Mouse (Mus musculus) bone marrow macrophage, adult 2 months (primary cell): ENCODE results near the gene Nfix. TPM values are rescaled to one million over a fixed set of nuclear protein-coding genes. Genes with fewer than 3 reads are reported as not detected.
A peak's percentile ranks its signal among the peaks of the same experiment; 100 is the strongest.

Experiments
- H3K27ac ChIP-seq: 2 replicates; pipeline ENCODE4 v1.5.1; 2012; ENCODE audit warnings: low read depth, low read length; ENCODE audit not compliant: insufficient read depth
- H3K4me1 ChIP-seq: 2 replicates; pipeline ENCODE4 v1.6.1; 2012; ENCODE audit warnings: low read length; ENCODE audit not compliant: control insufficient read depth, insufficient read depth
- H3K4me3 ChIP-seq: 2 replicates; pipeline ENCODE4 v1.5.1; 2012; ENCODE audit warnings: mild to moderate bottlenecking, low read length, moderate library complexity; ENCODE audit not compliant: insufficient read depth
- CTCF ChIP-seq: IDR thresholded peaks from 2 replicates; pipeline ENCODE4 v1.5.1; 2012; ENCODE audit warnings: low read depth, mild to moderate bottlenecking, low read length, moderate library complexity
- POLR2A ChIP-seq: IDR thresholded peaks from 2 replicates; pipeline ENCODE4 v1.6.1; 2012; ENCODE audit warnings: mild to moderate bottlenecking, low read depth, low read length, borderline replicate concordance
- polyA plus RNA-seq: library from polyadenylated mRNA; stranded (reverse); fragments of >200 nt; gene quantifications from 2 replicates; pipeline ENCODE4 v1.2.4, GENCODE M21; 2012; ENCODE audit not compliant: missing spikeins, insufficient read depth, insufficient read length

Nfix gene
- polyA plus RNA-seq, 1 experiment = 12.5 TPM

DNA sequence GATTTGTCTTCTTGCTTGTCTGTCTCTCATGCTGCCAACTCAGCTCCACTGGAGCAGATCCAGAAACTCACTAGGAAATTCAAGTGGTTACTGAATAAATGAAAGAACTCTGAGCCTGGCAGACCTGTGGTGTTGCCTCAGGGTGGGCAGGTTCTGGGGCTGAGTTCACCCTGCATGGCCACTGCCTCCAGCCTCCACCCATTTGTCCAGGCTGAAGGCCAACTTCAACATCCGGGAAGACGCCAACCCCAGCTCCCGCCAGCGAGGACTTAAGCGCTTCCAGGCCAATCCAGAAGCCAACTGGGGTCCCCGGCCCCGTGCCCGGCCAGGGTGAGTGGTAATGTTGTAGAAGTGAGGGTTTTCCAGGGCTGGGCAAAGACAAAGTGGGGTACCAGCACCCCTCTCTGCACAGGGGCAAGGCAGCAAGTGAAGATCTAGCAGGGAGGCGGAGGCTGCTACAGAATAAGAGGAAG is 101.2 kb downstream of the Nfix start:
- peaks cover 26% of the 10 kb centered on the region for H3K4me1 ChIP-seq
- H3K4me3 ChIP-seq = peak overlapping the region; percentile 23; the same call in 1 of the 2 replicates
- TF ChIP-seq POLR2A (no peak), CTCF (no peak)
- H3K27ac ChIP-seq = peak overlapping the region; percentile 99

DNA sequence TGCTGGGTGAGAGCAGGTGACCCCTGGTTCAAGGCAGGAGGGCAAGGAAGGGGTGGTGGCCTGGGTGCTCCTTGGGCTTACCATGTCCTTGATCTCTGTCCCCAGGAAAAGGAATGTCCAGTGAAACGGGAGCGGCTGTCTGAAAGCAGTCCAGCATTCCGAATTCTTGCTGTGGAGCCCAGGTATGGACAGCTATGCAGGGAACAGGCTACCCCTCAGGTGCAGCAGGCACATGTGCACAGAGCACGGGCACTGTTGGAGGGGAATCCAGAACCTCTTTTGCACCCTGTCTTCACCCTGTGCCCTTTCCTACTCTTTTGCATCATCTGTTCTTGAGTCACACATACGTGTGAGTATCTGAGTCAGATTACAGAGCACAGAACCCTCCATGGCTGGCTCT is 101.9 kb downstream of the Nfix start:
- H3K4me3 ChIP-seq = no peak overlapping the region
- peak overlapping the region; percentile 99 for H3K27ac ChIP-seq
- no peak for TF ChIP-seq POLR2A
- TF ChIP-seq CTCF = no peak
- H3K4me1 ChIP-seq = peaks cover 26% of the 10 kb centered on the region

DNA sequence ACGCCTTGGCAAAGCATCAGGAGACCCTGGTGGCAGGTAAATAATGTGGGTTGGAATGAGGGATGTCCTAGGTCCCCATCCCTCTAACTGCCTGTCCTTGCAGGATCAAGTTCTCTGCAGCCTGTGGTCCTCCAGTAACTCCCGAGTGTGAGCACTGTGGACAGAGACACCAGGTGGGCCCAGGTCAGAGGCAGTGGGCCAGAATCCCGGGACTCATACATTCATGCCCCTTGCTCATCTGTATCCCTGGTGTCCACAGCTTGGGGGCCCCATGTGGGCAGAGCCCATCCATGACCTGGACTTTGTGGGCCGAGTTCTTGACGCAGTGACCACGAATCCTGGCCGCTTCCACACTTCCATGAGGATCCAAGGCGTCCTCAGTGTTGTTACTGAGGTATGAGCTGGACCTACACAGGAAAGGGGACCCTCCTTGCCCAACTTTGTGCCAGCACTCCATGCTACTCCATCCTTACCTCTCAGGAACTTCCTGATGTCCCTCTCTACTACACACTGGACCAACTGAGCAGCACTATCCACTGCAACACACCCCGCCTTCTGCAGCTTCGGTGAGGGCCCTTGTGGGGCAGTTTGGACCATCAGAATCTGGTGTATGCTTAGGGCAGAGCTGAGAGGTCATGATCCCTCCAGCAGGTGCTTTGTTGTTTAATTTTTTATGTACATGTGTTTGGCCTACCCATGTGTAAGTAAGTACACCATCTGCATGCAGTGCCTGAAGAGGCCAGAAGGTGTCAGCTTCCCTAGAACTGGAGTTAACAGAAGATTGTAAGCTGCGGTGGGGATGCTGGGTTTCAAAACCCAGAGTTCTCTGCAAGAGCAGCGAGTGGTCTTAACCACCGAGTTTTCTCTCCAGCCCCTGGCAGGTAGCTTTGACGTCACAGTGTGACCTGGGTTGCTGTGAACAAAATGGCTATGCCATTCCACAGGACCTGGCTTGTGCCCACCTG is 102.7 kb downstream of the Nfix start:
- H3K4me3 ChIP-seq = no peak overlapping the region
- TF ChIP-seq CTCF (0 out of 2 replicates have a peak, but pooled peaks have one; percentile 29), POLR2A (no peak)
- peak overlapping the region; percentile 99; the same call in 1 of the 2 replicates for H3K27ac ChIP-seq
- H3K4me1 ChIP-seq = peaks cover 26% of the 10 kb centered on the region

DNA sequence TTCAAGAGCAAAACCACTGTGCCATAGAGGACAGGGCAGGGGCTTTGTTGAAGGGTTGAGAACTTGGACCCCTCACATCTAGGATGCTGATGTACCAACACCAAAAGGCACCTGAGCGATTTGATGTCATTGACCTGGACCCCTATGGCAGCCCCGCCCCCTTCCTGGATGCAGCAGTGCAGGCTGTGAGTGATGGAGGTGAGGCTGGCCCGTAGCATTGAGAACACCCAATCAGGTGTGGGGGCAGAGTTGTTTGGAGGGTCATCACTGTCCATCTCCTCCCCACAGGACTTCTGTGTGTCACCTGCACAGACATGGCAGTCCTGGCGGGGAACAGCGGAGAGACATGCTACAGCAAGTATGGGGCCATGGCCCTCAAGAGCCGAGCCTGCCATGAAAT is 105.0 kb downstream of the Nfix start:
- no peak for TF ChIP-seq POLR2A
- peaks cover 27% of the 10 kb centered on the region for H3K4me1 ChIP-seq
- H3K27ac ChIP-seq = no peak overlapping the region
- H3K4me3 ChIP-seq = no peak overlapping the region

DNA sequence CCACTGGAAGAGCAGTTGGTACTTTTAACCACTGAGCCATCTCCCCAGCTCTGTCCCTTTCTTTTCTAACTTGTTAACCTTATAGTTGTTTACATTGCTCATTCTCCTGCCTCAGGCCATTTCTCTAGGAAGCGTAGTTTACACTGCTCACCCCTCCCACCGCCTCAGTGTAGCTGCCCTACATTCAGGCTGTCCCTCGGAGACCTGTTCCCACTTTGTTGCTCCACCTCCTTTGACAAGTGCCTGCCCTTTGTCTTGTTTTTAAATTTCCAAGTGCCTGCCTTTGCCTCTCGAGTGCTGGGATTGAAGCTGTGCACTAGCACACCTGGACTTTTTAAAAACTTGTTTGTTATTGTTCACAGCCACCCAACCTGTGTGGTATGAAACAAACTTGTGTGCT is 106.8 kb downstream of the Nfix start:
- TF ChIP-seq CTCF (no peak), POLR2A (no peak)
- peaks cover 19% of the 10 kb centered on the region for H3K4me1 ChIP-seq
- H3K27ac ChIP-seq = no peak overlapping the region
- H3K4me3 ChIP-seq = no peak overlapping the region

DNA sequence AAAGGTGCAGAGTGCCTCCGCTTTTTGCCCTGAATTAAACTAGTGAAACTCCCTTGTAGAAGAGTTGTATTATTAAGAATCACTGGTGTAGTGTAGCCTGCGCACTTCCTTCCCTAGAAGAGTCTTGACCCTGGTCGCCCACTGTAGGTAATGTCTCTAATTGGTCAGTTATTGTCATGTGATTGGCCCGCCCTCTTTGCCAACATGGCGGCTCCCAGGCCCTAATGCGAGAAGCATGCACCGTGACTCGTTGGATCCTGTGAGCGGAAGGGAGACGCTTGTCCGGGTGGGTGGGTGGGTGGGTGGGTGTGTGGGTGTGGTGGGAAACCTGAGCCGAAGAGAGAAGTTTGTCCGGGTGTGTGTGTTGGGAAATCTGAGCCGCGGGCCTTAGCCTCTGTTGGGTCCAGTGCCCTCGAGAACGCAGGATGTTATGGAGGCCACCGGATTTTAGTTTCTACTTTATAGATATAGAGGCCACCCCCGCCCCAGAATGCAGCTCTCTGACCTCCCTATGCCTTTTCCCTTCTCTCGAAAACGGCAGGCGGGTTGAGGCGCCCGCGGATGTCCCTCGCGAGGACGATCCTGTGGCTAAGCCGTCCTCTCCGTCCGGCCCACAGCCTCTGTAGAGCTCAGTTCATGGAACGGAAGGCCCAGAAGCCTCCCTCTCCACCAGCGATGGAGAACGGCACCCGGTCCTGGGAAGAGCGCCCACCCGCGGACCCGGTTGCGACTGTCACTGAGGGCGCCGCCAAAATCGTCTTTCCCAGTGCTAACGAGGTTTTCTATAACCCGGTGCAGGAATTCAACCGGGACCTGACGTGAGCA is 110.8 kb downstream of the Nfix start:
- H3K4me1 ChIP-seq = peaks cover 28% of the 10 kb centered on the region
- H3K27ac ChIP-seq = peak overlapping the region; percentile 53
- peak overlapping the region; percentile 68 for H3K4me3 ChIP-seq
- TF ChIP-seq CTCF (no peak), POLR2A (no peak)

DNA sequence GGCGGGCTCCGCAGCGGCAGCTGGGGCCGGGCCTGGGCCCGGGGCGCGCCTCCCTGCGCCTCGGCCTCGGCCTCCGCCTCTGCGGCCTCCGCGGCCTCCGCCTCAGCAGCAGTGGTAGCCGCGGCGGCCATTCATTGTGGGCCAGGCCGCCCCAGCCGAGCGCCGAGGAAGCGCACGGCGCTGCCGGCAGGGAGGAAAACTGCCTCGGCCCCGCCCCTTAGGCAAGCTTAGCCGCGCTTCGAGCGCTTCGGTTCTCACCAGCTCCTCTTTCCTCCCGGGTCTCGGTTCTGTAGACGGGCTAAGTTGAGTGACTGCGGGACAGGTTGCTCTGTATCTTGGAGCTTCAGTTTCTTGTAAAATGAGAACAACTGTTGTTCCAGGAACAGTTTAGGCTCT is 112.4 kb downstream of the Nfix start, which contains the start of gene Nacc1:
TSS of gene Nacc1 (minus strand) at position 158 of the 396 bp plus-strand sequence.
- Histone ChIP-seq H3K4me1 (peaks cover 29% of the 10 kb centered on the region), H3K4me3 (peak within 1 kb of the TSS; percentile 88), H3K27ac (peak within 1 kb of the TSS; percentile 70)
- no peak for TF ChIP-seq POLR2A
- TF ChIP-seq CTCF = no peak

- Histone ChIP-seq H3K27ac (peak overlapping the region; percentile 70), H3K4me3 (peak overlapping the region; percentile 88), H3K4me1 (peaks cover 31% of the 10 kb centered on the region)
- TF ChIP-seq CTCF = no peak
- no peak for TF ChIP-seq POLR2A
Observed at GRCm38 (mm10) chr8:84687003-84687704, 113.0 kb downstream of the Nfix start.
